Mouse (Mus musculus): ENCODE data around the gene Cfap61. TPM values are rescaled to one million over a fixed set of nuclear protein-coding genes. Genes with fewer than 3 reads are reported as not detected.

Gene Cfap61
- polyA plus RNA-seq, 1 experiment from 2014 or later = 1.7 TPM

- Histone ChIP-seq H3K36me3 (no peaks in the 10 kb centered on the region), H3K4me1 (no peaks in the 10 kb centered on the region), H3K9me3 (no peaks in the 10 kb centered on the region), H3K9ac (no peak overlapping the region), H3K27ac (no peak overlapping the region), H3K27me3 (replicated peaks) (no peaks in the 10 kb centered on the region), H3K4me2 (no peak overlapping the region), H3K4me3 (replicated peaks) (no peak overlapping the region)
- ATAC-seq (ENCODE audit: insufficient read depth, low FRiP score, low read depth) = no peak
- 77% methylated on average over 4 of the region's 4 CpGs for WGBS
Observed at GRCm38 (mm10) chr2:146047691-146048090, 113.1 kb downstream of the Cfap61 start.

- H3K4me2 ChIP-seq = no peak overlapping the region
- WGBS = 63% methylated on average over 17 of the region's 17 CpGs
- H3K9ac ChIP-seq = no peak overlapping the region
- H3K27me3 ChIP-seq (replicated peaks) = no peaks in the 10 kb centered on the region
- H3K36me3 ChIP-seq = no peaks in the 10 kb centered on the region
- no peak for ATAC-seq (ENCODE audit: insufficient read depth, low FRiP score, low read depth)
- H3K27ac ChIP-seq = no peak overlapping the region
- H3K9me3 ChIP-seq = no peaks in the 10 kb centered on the region
- H3K4me3 ChIP-seq (replicated peaks) = no peak overlapping the region
- H3K4me1 ChIP-seq = no peaks in the 10 kb centered on the region
Observed at GRCm38 (mm10) chr2:146048221-146048829, 113.7 kb downstream of the Cfap61 start.

GRCm38 (mm10) chr2:146049339-146049738 is 114.8 kb downstream of the Cfap61 start:
- no peak overlapping the region for H3K9ac ChIP-seq
- no peaks in the 10 kb centered on the region for H3K9me3 ChIP-seq
- WGBS = 81% methylated on average over 5 of the region's 5 CpGs
- H3K27me3 ChIP-seq (replicated peaks) = no peaks in the 10 kb centered on the region
- no peaks in the 10 kb centered on the region for H3K4me1 ChIP-seq
- no peak for ATAC-seq (ENCODE audit: insufficient read depth, low FRiP score, low read depth)
- no peak overlapping the region for H3K4me2 ChIP-seq
- H3K36me3 ChIP-seq = no peaks in the 10 kb centered on the region
- H3K27ac ChIP-seq = no peak overlapping the region
- no peak overlapping the region for H3K4me3 ChIP-seq (replicated peaks)

- H3K4me1 ChIP-seq = no peaks in the 10 kb centered on the region
- no peak for ATAC-seq (ENCODE audit: insufficient read depth, low FRiP score, low read depth)
- 44% methylated on average over 3 of the region's 3 CpGs for WGBS
Observed at GRCm38 (mm10) chr2:146050069-146050468, 115.5 kb downstream of the Cfap61 start.

GRCm38 (mm10) chr2:146051334-146051733 is 116.8 kb downstream of the Cfap61 start:
- H3K27me3 ChIP-seq (replicated peaks) = no peaks in the 10 kb centered on the region
- 75% methylated on average over 4 of the region's 4 CpGs for WGBS
- no peak overlapping the region for H3K4me2 ChIP-seq
- no peak overlapping the region for H3K9ac ChIP-seq
- H3K36me3 ChIP-seq = no peaks in the 10 kb centered on the region
- H3K4me1 ChIP-seq = no peaks in the 10 kb centered on the region
- no peak overlapping the region for H3K4me3 ChIP-seq (replicated peaks)
- no peak overlapping the region for H3K27ac ChIP-seq
- H3K9me3 ChIP-seq = no peaks in the 10 kb centered on the region
- no peak for ATAC-seq (ENCODE audit: insufficient read depth, low FRiP score, low read depth)

More at GRCm38 (mm10) chr2:146050069-146050468, 115.5 kb downstream of the Cfap61 start:
- Histone ChIP-seq H3K4me2 (no peak overlapping the region), H3K4me3 (replicated peaks) (no peak overlapping the region), H3K36me3 (no peaks in the 10 kb centered on the region), H3K27me3 (replicated peaks) (no peaks in the 10 kb centered on the region), H3K27ac (no peak overlapping the region), H3K9ac (no peak overlapping the region), H3K9me3 (no peaks in the 10 kb centered on the region)

- Histone ChIP-seq H3K9ac (no peak overlapping the region), H3K9me3 (no peaks in the 10 kb centered on the region), H3K27ac (no peak overlapping the region), H3K4me3 (replicated peaks) (no peak overlapping the region), H3K4me1 (no peaks in the 10 kb centered on the region), H3K27me3 (replicated peaks) (no peaks in the 10 kb centered on the region), H3K36me3 (no peaks in the 10 kb centered on the region), H3K4me2 (no peak overlapping the region)
- 68% methylated on average over 4 of the region's 4 CpGs for WGBS
- no peak for ATAC-seq (ENCODE audit: insufficient read depth, low FRiP score, low read depth)
Observed at GRCm38 (mm10) chr2:146057123-146057522, 122.5 kb downstream of the Cfap61 start.

- Histone ChIP-seq H3K9ac (no peak overlapping the region), H3K27ac (no peak overlapping the region), H3K36me3 (no peaks in the 10 kb centered on the region), H3K27me3 (replicated peaks) (no peaks in the 10 kb centered on the region), H3K4me1 (no peaks in the 10 kb centered on the region), H3K4me3 (replicated peaks) (no peak overlapping the region), H3K9me3 (no peaks in the 10 kb centered on the region), H3K4me2 (no peak overlapping the region)
- 54% methylated on average over 3 of the region's 3 CpGs for WGBS
- no peak for ATAC-seq (ENCODE audit: insufficient read depth, low FRiP score, low read depth)
Observed at GRCm38 (mm10) chr2:146058791-146059190, 124.2 kb downstream of the Cfap61 start.

GRCm38 (mm10) chr2:146061421-146062300 is 127.1 kb downstream of the Cfap61 start:
- ATAC-seq (ENCODE audit: insufficient read depth, low FRiP score, low read depth) = no peak
- H3K9me3 ChIP-seq = no peaks in the 10 kb centered on the region
- no peaks in the 10 kb centered on the region for H3K27me3 ChIP-seq (replicated peaks)
- 57% methylated on average over 16 of the region's 16 CpGs for WGBS
- no peaks in the 10 kb centered on the region for H3K4me1 ChIP-seq
- H3K36me3 ChIP-seq = no peaks in the 10 kb centered on the region
- H3K27ac ChIP-seq = no peak overlapping the region
- peak overlapping the region; percentile 25; the same call in 1 of the 2 replicates for H3K4me2 ChIP-seq
- H3K9ac ChIP-seq = no peak overlapping the region
- no peak overlapping the region for H3K4me3 ChIP-seq (replicated peaks)

GRCm38 (mm10) chr2:146062330-146063092 is 127.9 kb downstream of the Cfap61 start:
- 44% methylated on average over 13 of the region's 13 CpGs for WGBS
- H3K4me3 ChIP-seq (replicated peaks) = no peak overlapping the region
- no peak for ATAC-seq (ENCODE audit: insufficient read depth, low FRiP score, low read depth)

GRCm38 (mm10) chr2:146063093-146064074 is 128.8 kb downstream of the Cfap61 start:
- WGBS = 66% methylated on average over 11 of the region's 11 CpGs
- no peak overlapping the region for H3K4me2 ChIP-seq

More at GRCm38 (mm10) chr2:146062330-146063092, 127.9 kb downstream of the Cfap61 start:
- H3K27me3 ChIP-seq (replicated peaks) = no peaks in the 10 kb centered on the region
- H3K4me2 ChIP-seq = peak overlapping the region; percentile 25; the same call in 1 of the 2 replicates
- H3K4me1 ChIP-seq = no peaks in the 10 kb centered on the region
- H3K36me3 ChIP-seq = no peaks in the 10 kb centered on the region
- no peaks in the 10 kb centered on the region for H3K9me3 ChIP-seq
- no peak overlapping the region for H3K27ac ChIP-seq
- no peak overlapping the region for H3K9ac ChIP-seq

GRCm38 (mm10) chr2:146067364-146067763 is 132.8 kb downstream of the Cfap61 start:
- H3K4me2 ChIP-seq = no peak overlapping the region
- 34% methylated on average over 4 of the region's 4 CpGs for WGBS
- no peak overlapping the region for H3K9ac ChIP-seq
- no peaks in the 10 kb centered on the region for H3K27me3 ChIP-seq (replicated peaks)
- ATAC-seq (ENCODE audit: insufficient read depth, low FRiP score, low read depth) = no peak
- H3K4me1 ChIP-seq = no peaks in the 10 kb centered on the region
- no peaks in the 10 kb centered on the region for H3K36me3 ChIP-seq
- no peaks in the 10 kb centered on the region for H3K9me3 ChIP-seq
- no peak overlapping the region for H3K27ac ChIP-seq
- no peak overlapping the region for H3K4me3 ChIP-seq (replicated peaks)

More at GRCm38 (mm10) chr2:146063093-146064074, 128.8 kb downstream of the Cfap61 start:
- Histone ChIP-seq H3K4me1 (no peaks in the 10 kb centered on the region), H3K4me3 (replicated peaks) (no peak overlapping the region), H3K27me3 (replicated peaks) (no peaks in the 10 kb centered on the region), H3K36me3 (no peaks in the 10 kb centered on the region), H3K9ac (no peak overlapping the region), H3K9me3 (no peaks in the 10 kb centered on the region), H3K27ac (no peak overlapping the region)
- ATAC-seq (ENCODE audit: insufficient read depth, low FRiP score, low read depth) = no peak

Measured in stomach, embryonic 15.5 days (tissue).